Mouse (Mus musculus) mesoderm, embryonic 11.5 days (tissue): ENCODE measurements around the gene Mrpl27.
"Not testable (repeated sequence)": the region's sequence is repeated elsewhere in the genome, so short reads cannot be mapped to it uniquely, and the experiment has no call there.

Experiments
- DNase-seq: peaks from one replicate; pipeline ENCODE4 v3.0.0-alpha.2; 2012; ENCODE audit warnings: low read depth, low spot score

Gene Mrpl27

GRCm38 (mm10) chr11:94674984-94675383, 21.4 kb downstream of the Mrpl27 start:
- no peak for DNase-seq

GRCm38 (mm10) chr11:94675446-94675845, 21.9 kb downstream of the Mrpl27 start:
- no peak for DNase-seq

GRCm38 (mm10) chr11:94676308-94676707, 22.7 kb downstream of the Mrpl27 start:
- no peak for DNase-seq

GRCm38 (mm10) chr11:94676754-94677606, 23.4 kb downstream of the Mrpl27 start, which contains the start of gene Xylt2:
TSS of gene Xylt2 (minus strand) at chr11:94677515.
- DNase-seq: peak; percentile 95

GRCm38 (mm10) chr11:94677607-94678145, 24.1 kb downstream of the Mrpl27 start:
- DNase-seq: no peak

- DNase-seq: no peak
Observed at GRCm38 (mm10) chr11:94680639-94681038, 27.1 kb downstream of the Mrpl27 start.

- no peak for DNase-seq
Observed at GRCm38 (mm10) chr11:94681640-94682039, 28.1 kb downstream of the Mrpl27 start.

GRCm38 (mm10) chr11:94682427-94682826, 28.9 kb downstream of the Mrpl27 start:
- no peak for DNase-seq

GRCm38 (mm10) chr11:94687178-94687577, 33.6 kb downstream of the Mrpl27 start:
- DNase-seq: no peak

- not testable (repeated sequence) for DNase-seq
Observed at GRCm38 (mm10) chr11:94692502-94692901, 38.9 kb downstream of the Mrpl27 start.

- no peak for DNase-seq
Observed at GRCm38 (mm10) chr11:94695508-94695907, 41.9 kb downstream of the Mrpl27 start.

- DNase-seq: no peak
Observed at GRCm38 (mm10) chr11:94697140-94697539, 43.6 kb downstream of the Mrpl27 start.

GRCm38 (mm10) chr11:94697703-94698464, 44.3 kb downstream of the Mrpl27 start:
- no peak for DNase-seq

GRCm38 (mm10) chr11:94699399-94699798, 45.8 kb downstream of the Mrpl27 start:
- no peak for DNase-seq

GRCm38 (mm10) chr11:94701401-94702215, 48.0 kb downstream of the Mrpl27 start:
- peak; percentile 29 for DNase-seq

GRCm38 (mm10) chr11:94702216-94702610, 48.6 kb downstream of the Mrpl27 start:
- no peak for DNase-seq

- no peak for DNase-seq
Observed at GRCm38 (mm10) chr11:94704020-94704419, 50.5 kb downstream of the Mrpl27 start.

- DNase-seq: no peak
Observed at GRCm38 (mm10) chr11:94704472-94704871, 50.9 kb downstream of the Mrpl27 start, which contains the start of gene Gm11541. TSS of gene Gm11541 (minus strand) at chr11:94704499.
